Mouse (Mus musculus) gastrocnemius, postnatal 25 days (tissue): ENCODE measurements around the gene Hecw2. TPM values are rescaled to one million over a fixed set of nuclear protein-coding genes. Genes with fewer than 3 reads are reported as not detected.

Source experiments
- DNase-seq: peaks from one replicate; pipeline ENCODE4 v3.0.0; 2022
- long read RNA-seq, 2 experiments: library from polyadenylated mRNA; stranded (forward); transcript quantifications; one replicate each; pipeline ENCODE4 v2.0.0; 2021
- total RNA-seq, 2 experiments: library from RNA; stranded (reverse); gene quantifications; 1 replicate in 1 of 2; 2 replicates in 1 of 2; pipeline ENCODE4 v1.2.3; 2021

Gene Hecw2
- total RNA-seq = 1 to 10 TPM; 3.1 to 4.3 TPM
- long read RNA-seq, experiment 1, partial matches to known transcripts = 0 of 1 reads
- long read RNA-seq, experiment 1, other reads (novel, unspliced or antisense) = 1 of 1 reads
- long read RNA-seq, experiment 2 = 0 reads

- DNase-seq = peak; percentile 17
Observed at GRCm38 (mm10) chr1:54194954-54195305, at the start of gene Hecw2. Hecw2 (minus strand) TSS chr1:54195168.

GRCm38 (mm10) chr1:54242722-54243121 is 47.8 kb upstream of the Hecw2 start:
- no peak for DNase-seq

- no peak for DNase-seq
Observed at GRCm38 (mm10) chr1:54220273-54220672, 25.3 kb upstream of the Hecw2 start.

- DNase-seq = peak; percentile 17
Observed at GRCm38 (mm10) chr1:54194183-54194953, 600 bp downstream of the Hecw2 start.

- DNase-seq = no peak
Observed at GRCm38 (mm10) chr1:54193191-54193770, 1.7 kb downstream of the Hecw2 start.

- DNase-seq = peak; percentile 22
Observed at GRCm38 (mm10) chr1:54187579-54187978, 7.4 kb downstream of the Hecw2 start.

GRCm38 (mm10) chr1:54186347-54186746 is 8.6 kb downstream of the Hecw2 start:
- no peak for DNase-seq

- DNase-seq = no peak
Observed at GRCm38 (mm10) chr1:54180663-54181062, 14.3 kb downstream of the Hecw2 start.

GRCm38 (mm10) chr1:54179179-54179578 is 15.8 kb downstream of the Hecw2 start:
- no peak for DNase-seq

GRCm38 (mm10) chr1:54176592-54176991 is 18.4 kb downstream of the Hecw2 start:
- DNase-seq = no peak

GRCm38 (mm10) chr1:54168014-54168413 is 27.0 kb downstream of the Hecw2 start:
- DNase-seq = no peak

- DNase-seq = no peak
Observed at GRCm38 (mm10) chr1:54159531-54159930, 35.4 kb downstream of the Hecw2 start.

- no peak for DNase-seq
Observed at GRCm38 (mm10) chr1:54153216-54153786, 41.7 kb downstream of the Hecw2 start.

- DNase-seq = no peak
Observed at GRCm38 (mm10) chr1:54145106-54145505, 49.9 kb downstream of the Hecw2 start.

- no peak for DNase-seq
Observed at GRCm38 (mm10) chr1:54133802-54134436, 61.0 kb downstream of the Hecw2 start.

- DNase-seq = no peak
Observed at GRCm38 (mm10) chr1:54128714-54129431, 66.1 kb downstream of the Hecw2 start.

- DNase-seq = no peak
Observed at GRCm38 (mm10) chr1:54126991-54127742, 67.8 kb downstream of the Hecw2 start.

GRCm38 (mm10) chr1:54122551-54122950 is 72.4 kb downstream of the Hecw2 start:
- DNase-seq = no peak

- DNase-seq = no peak
Observed at GRCm38 (mm10) chr1:54121071-54121730, 73.8 kb downstream of the Hecw2 start.

- DNase-seq = no peak
Observed at GRCm38 (mm10) chr1:54119638-54120320, 75.2 kb downstream of the Hecw2 start.
